Mouse (Mus musculus) stomach, postnatal 0 days (tissue): ENCODE results near the gene Med22.
A peak's percentile ranks its signal among the peaks of the same experiment; 100 is the strongest.

Experiments used
- CTCF ChIP-seq: IDR thresholded peaks from 2 replicates; pipeline ENCODE4 v1.5.1; 2016; ENCODE audit warnings: antibody characterized with exemption, low read depth, mild to moderate bottlenecking, moderate library complexity
- EP300 ChIP-seq: optimal IDR thresholded peaks from 2 replicates; pipeline ENCODE3; 2016; ENCODE audit warnings: antibody characterized with exemption

- TF ChIP-seq CTCF (no peak), EP300 (peak; percentile 99)
These were observed at the start of gene Med22, which contains the start of gene Rpl7a for GRCm38 (mm10) chr2:26910124-26910993.
